Mouse (Mus musculus) testis, adult 2 months (tissue): ENCODE data around the gene Eef1akmt2.

ENCODE experiments used
- CTCF ChIP-seq: fragments of 200-500 bp; IDR thresholded peaks from 2 replicates; pipeline ENCODE4 v1.5.1; 2012; ENCODE audit warnings: low read depth, mild to moderate bottlenecking, inconsistent platforms, low read length, moderate library complexity; ENCODE audit not compliant: control insufficient read depth, insufficient read depth, insufficient replicate concordance
- POLR2A ChIP-seq: fragments of 200-500 bp; IDR thresholded peaks from 2 replicates; pipeline ENCODE4 v1.6.1; 2012; ENCODE audit warnings: low read depth, mild to moderate bottlenecking, inconsistent platforms, low read length, moderate library complexity; ENCODE audit not compliant: control insufficient read depth

GRCm38 (mm10) chr7:132804951-132805350 lies 47.5 kb downstream of the Eef1akmt2 start:
- no peak for TF ChIP-seq CTCF
- no peak for TF ChIP-seq POLR2A
